ENCODE assay signal across 31 mouse cellular contexts in the genomic region with DNA sequence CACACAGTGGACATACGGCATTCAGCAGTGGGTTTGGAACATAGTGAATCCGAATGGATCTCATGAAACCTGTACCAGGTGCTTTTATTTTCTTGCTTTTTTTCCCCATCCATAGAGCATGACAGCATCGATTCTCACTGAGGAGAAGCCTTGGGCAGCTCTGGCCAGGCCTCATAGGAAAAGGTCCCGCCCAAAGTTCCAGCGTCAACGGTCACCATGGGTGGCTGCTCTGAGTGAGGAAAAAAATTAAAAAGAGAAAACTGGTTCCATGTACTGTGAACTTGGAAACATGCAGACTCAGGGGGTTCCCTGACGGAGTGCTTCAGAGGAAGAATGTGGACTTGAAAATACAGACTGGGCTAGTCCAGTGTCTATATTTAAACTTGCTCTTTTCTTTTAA. TPM values are rescaled to one million over a fixed set of nuclear protein-coding genes. Genes with fewer than 3 reads are reported as not detected.
DNase-seq lines count a peak whose midpoint lies in the region; ATAC-seq and TF ChIP-seq lines count a peak whose summit lies in the region.
"Had no signal": no experiment of that assay in that cellular context is flagged by ENCODE, and none has a peak within 500 bp of the region (broad histone marks: within the 10 kb centered on the region; RNA-seq: fewer than 3 reads in every experiment).

No protein-coding gene starts in this region.

- TF ChIP-seq EP300 in lung, postnatal 0 days (IDR thresholded peaks at IDR 0.05), result no peak
- no peak for TF ChIP-seq EP300 in liver, postnatal 0 days (IDR thresholded peaks at IDR 0.05; ENCODE audit: low read depth)

- no peak overlapping the region for H3K4me2 ChIP-seq in lung, postnatal 0 days (replicated peaks; ENCODE audit: low read depth, low read length)
- H3K4me2 ChIP-seq in limb, embryonic 15.5 days, result no peak overlapping the region
- H3K4me2 ChIP-seq in liver, postnatal 0 days (ENCODE audit: low read depth, low read length), result no peak overlapping the region
- H3K4me2 ChIP-seq: forebrain, embryonic 12.5 days; hindbrain, embryonic 15.5 days; midbrain, embryonic 12.5 days; neural tube, embryonic 12.5 days had no signal

- H3K4me3 ChIP-seq in gastrocnemius, adult 2 months, result no peak overlapping the region
- no peak overlapping the region for H3K4me3 ChIP-seq in left cerebral cortex, adult 2 months
- H3K4me3 ChIP-seq in lung, postnatal 0 days (ENCODE audit: low read depth, low read length), result no peak overlapping the region
- no peak overlapping the region for H3K4me3 ChIP-seq in limb, embryonic 15.5 days
- H3K4me3 ChIP-seq in liver, postnatal 0 days (ENCODE audit: low read depth, low read length), result no peak overlapping the region
- H3K4me3 ChIP-seq: forebrain, embryonic 12.5 days; heart, embryonic 10.5 days; hindbrain, embryonic 15.5 days; megakaryocyte, embryonic 14.5 days; midbrain, embryonic 12.5 days; myocyte; neural tube, embryonic 12.5 days had no signal

- peak; percentile 48 for DNase-seq in gastrocnemius, adult 2 months
- no peak for DNase-seq in gastrocnemius, adult 8-10 months (ENCODE audit: low spot score in 2 of 2)
- DNase-seq in left cerebral cortex, adult 2 months (ENCODE audit: extremely low spot score in 1 of 2, low spot score in 2 of 2), result no peak
- no peak for DNase-seq in left cerebral cortex, postnatal 25 days (ENCODE audit: low spot score in 2 of 2)
- DNase-seq in lung, postnatal 0 days (ENCODE audit: low spot score), result no peak
- no peak for DNase-seq in lung, adult 18-20 months
- no peak for DNase-seq in liver, postnatal 0 days
- DNase-seq: adrenal gland, postnatal 14 days; cerebellum, adult 11 months; forebrain, postnatal 0 days; gastrocnemius, postnatal 14 days; kidney, adult 18-20 months; layer of hippocampus, adult 9-11 months; liver; spleen, adult 18-20 months; thymus, postnatal 36 days had no signal

- H3K27me3 ChIP-seq in lung, postnatal 0 days (replicated peaks; ENCODE audit: insufficient read depth, low read length), result no peaks in the 10 kb centered on the region
- H3K27me3 ChIP-seq in limb, embryonic 15.5 days, result no peaks in the 10 kb centered on the region
- no peaks in the 10 kb centered on the region for H3K27me3 ChIP-seq in liver, postnatal 0 days (ENCODE audit: insufficient read depth, low read length)
- H3K27me3 ChIP-seq: forebrain, embryonic 12.5 days; hindbrain, embryonic 15.5 days; megakaryocyte, embryonic 14.5 days; midbrain, embryonic 12.5 days; neural tube, embryonic 12.5 days had no signal

- intact Hi-C loops in gastrocnemius, adult 2 months (cut with DNase I), result loop anchor here (5.0 kb wide), 1 partner anchor 51 kb away; no protein-coding TSS in a partner anchor
- intact Hi-C loops in left cerebral cortex, adult 2 months (cut with DNase I), result no loop called here
- intact Hi-C loops in left cerebral cortex, postnatal 25 days (cut with DNase I), result no loop called here

- no peak for ATAC-seq in lung, postnatal 0 days
- no peak for ATAC-seq in limb, embryonic 15.5 days (ENCODE audit: insufficient number of reproducible peaks, low FRiP score, low TSS enrichment, low read depth)
- no peak for ATAC-seq in liver, postnatal 0 days
- ATAC-seq: forebrain, postnatal 0 days; inflammation-experienced regulatory T-cells, adult 6 months had no signal

- no peaks in the 10 kb centered on the region for H3K4me1 ChIP-seq in lung, postnatal 0 days (ENCODE audit: insufficient read depth, low read depth, low read length)
- H3K4me1 ChIP-seq in limb, embryonic 15.5 days, result peaks cover 39% of the 10 kb centered on the region
- H3K4me1 ChIP-seq in liver, postnatal 0 days (ENCODE audit: insufficient read depth), result no peaks in the 10 kb centered on the region
- H3K4me1 ChIP-seq: forebrain, embryonic 12.5 days; hindbrain, embryonic 15.5 days; megakaryocyte, embryonic 14.5 days; midbrain, embryonic 12.5 days; neural tube, embryonic 12.5 days had no signal

- H3K36me3 ChIP-seq in lung, postnatal 0 days (ENCODE audit: insufficient read depth, low read length), result peaks cover 29% of the 10 kb centered on the region
- H3K36me3 ChIP-seq in limb, embryonic 15.5 days, result peaks cover 45% of the 10 kb centered on the region
- peaks cover 62% of the 10 kb centered on the region for H3K36me3 ChIP-seq in liver, postnatal 0 days (replicated peaks; ENCODE audit: insufficient read depth, low read length)

- no peaks in the 10 kb centered on the region for H3K9me3 ChIP-seq in lung, postnatal 0 days (ENCODE audit: low read length)
- no peaks in the 10 kb centered on the region for H3K9me3 ChIP-seq in limb, embryonic 15.5 days
- no peaks in the 10 kb centered on the region for H3K9me3 ChIP-seq in liver, postnatal 0 days (ENCODE audit: low read length)
- H3K9me3 ChIP-seq: forebrain, embryonic 12.5 days; G1E; heart, embryonic 10.5 days; hindbrain, embryonic 15.5 days; megakaryocyte, embryonic 14.5 days; midbrain, embryonic 12.5 days; neural tube, embryonic 12.5 days had no signal

- WGBS in lung, postnatal 0 days, result 75% methylated on average over 7 of the region's 7 CpGs
- 77% methylated on average over 7 of the region's 7 CpGs for WGBS in limb, embryonic 15.5 days
- WGBS in liver, postnatal 0 days (ENCODE audit: insufficient replicate concordance), result 88% methylated on average over 7 of the region's 7 CpGs

- peak overlapping the region; percentile 80 for H3K27ac ChIP-seq in gastrocnemius, adult 2 months
- H3K27ac ChIP-seq in left cerebral cortex, adult 2 months, result peak overlapping the region; percentile 24; the same call in 1 of the 2 replicates
- peak overlapping the region; percentile 77; the same call in 1 of the 2 replicates for H3K27ac ChIP-seq in lung, postnatal 0 days (ENCODE audit: low read length)
- H3K27ac ChIP-seq in limb, embryonic 15.5 days, result peak overlapping the region; percentile 57
- no peak overlapping the region for H3K27ac ChIP-seq in liver, postnatal 0 days (ENCODE audit: low read depth)
- H3K27ac ChIP-seq: forebrain, embryonic 12.5 days; hindbrain, embryonic 15.5 days; kidney, postnatal 0 days; liver, embryonic 14.5 days; midbrain, embryonic 12.5 days; neural tube, embryonic 12.5 days had no signal

- no peak for TF ChIP-seq CTCF in gastrocnemius, adult 2 months (IDR thresholded peaks at IDR 0.05)
- TF ChIP-seq CTCF in left cerebral cortex, adult 2 months (IDR thresholded peaks at IDR 0.05), result no peak
- no peak for TF ChIP-seq CTCF in lung, postnatal 0 days (IDR thresholded peaks at IDR 0.05)
- TF ChIP-seq CTCF in liver, postnatal 0 days (IDR thresholded peaks at IDR 0.05; ENCODE audit: low read depth), result no peak

- H3K9ac ChIP-seq in lung, postnatal 0 days (replicated peaks; ENCODE audit: low read depth), result no peak overlapping the region
- H3K9ac ChIP-seq in limb, embryonic 15.5 days, result no peak overlapping the region
- H3K9ac ChIP-seq in liver, postnatal 0 days (replicated peaks), result no peak overlapping the region
- H3K9ac ChIP-seq: forebrain, embryonic 12.5 days; forebrain, postnatal 0 days; hindbrain, embryonic 15.5 days; liver, embryonic 14.5 days; midbrain, embryonic 12.5 days; neural tube, embryonic 12.5 days had no signal

RNA-seq across cellular contexts. Expression of a gene that starts 11.2 kb away (rescaled TPM):
- 10 to 100 TPM in 1 of 2 experiments, 1 to 10 TPM in 1; 5.9 to 17.6 TPM for total RNA-seq in gastrocnemius, adult 2 months (2021)
- 1 to 10 TPM; 5.2 to 7.6 (median 6.0) TPM for total RNA-seq in gastrocnemius, adult 8-10 months (2022)
- 1 to 10 TPM; 5.1 to 7.2 TPM for total RNA-seq in left cerebral cortex, adult 2 months (2021)
- 1 to 10 TPM; 5.7 to 9.1 TPM for total RNA-seq in left cerebral cortex, postnatal 25 days (2021)
- 20.0 and 22.6 TPM in 2 replicates for polyA plus RNA-seq in lung, postnatal 0 days (2015; fragmentation: Nextera tagmentation; extraction: Ambion mirVana)
- 31.0 and 33.6 TPM in 2 replicates for polyA plus RNA-seq in limb, embryonic 15.5 days (2015; fragmentation: Nextera tagmentation; extraction: Ambion mirVana)
- polyA plus RNA-seq in liver, postnatal 0 days (2015; fragmentation: Nextera tagmentation; extraction: Ambion mirVana), result 0.25 and 0.32 TPM in 2 replicates
- total RNA-seq: common myeloid progenitor, adult 5-6 weeks; granulocyte monocyte progenitor cell, adult 5-6 weeks; hematopoietic stem cell, adult 5-6 weeks had no signal
- polyA plus RNA-seq: G1E; inflammation-experienced regulatory T-cells, adult 6 months had no signal
